Mouse (Mus musculus) 3T3-L1 (cell line): ENCODE measurements around the gene Vopp1.
A peak's percentile ranks its signal among the peaks of the same experiment; 100 is the strongest.

Experiments
- DNase-seq: peaks from one replicate; pipeline ENCODE4 v3.0.0-alpha.2; 2015; ENCODE audit warnings: low read depth, low spot score

The Vopp1 gene

DNA sequence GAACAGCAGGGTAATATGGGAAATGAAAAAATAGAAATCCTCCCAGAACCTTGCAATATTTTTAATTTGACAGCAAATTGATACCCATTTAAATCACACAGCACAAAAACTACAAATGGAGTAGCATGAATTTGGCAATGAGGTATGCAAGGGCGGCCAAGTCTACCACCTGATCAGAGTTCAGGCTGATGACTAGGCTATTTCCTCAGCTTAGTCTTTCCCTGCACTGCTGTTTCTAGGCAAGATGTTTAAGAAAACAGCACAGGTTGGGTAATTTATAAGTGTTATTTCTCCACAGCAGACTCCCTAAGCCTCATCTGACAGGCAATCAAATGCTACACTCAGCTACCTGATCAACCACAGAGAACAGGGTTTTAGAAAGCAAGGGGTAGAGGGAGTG, 40.7 kb downstream of the Vopp1 start:
- no peak for DNase-seq

DNA sequence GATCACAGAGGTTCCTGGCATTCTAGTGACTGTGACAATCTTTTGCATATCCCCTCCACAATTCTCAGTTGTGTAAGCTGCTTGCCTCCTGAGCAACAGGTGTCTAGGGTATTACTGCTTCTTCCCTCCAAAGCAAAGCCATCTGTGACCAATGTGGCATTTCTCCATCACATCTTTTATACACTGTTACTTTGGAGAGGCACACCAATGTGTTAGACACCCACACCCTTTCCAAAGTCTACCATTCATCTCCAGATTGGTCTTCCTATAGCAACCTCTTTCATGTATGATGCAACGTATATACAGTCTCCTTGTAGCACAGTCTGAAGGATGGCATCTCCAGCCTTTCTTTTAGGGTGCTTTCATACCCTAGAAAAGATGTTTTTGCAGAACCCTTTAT, 42.3 kb downstream of the Vopp1 start:
- no peak for DNase-seq

GRCm38 (mm10) chr6:57780359-57780758, 44.6 kb downstream of the Vopp1 start:
- DNase-seq: no peak

DNA sequence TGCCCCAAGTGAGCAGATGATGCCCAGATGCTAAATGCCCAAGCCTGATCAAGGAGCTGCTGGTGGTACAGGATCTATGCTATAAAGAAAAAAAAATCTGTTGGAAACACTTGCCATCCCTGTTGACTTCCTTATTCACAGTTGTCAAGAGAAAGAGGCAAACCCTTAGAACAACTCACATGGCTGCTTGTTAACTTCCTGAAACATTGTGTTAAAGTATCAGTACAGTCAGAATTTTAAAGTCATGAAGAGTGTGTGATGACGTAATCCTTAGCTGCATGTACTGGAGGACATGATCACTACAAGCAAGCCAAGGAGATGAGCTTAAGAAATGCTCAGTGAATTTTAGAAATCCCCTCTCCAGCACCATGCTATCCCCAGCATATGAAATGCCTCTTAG, 51.2 kb downstream of the Vopp1 start:
- no peak for DNase-seq

DNA sequence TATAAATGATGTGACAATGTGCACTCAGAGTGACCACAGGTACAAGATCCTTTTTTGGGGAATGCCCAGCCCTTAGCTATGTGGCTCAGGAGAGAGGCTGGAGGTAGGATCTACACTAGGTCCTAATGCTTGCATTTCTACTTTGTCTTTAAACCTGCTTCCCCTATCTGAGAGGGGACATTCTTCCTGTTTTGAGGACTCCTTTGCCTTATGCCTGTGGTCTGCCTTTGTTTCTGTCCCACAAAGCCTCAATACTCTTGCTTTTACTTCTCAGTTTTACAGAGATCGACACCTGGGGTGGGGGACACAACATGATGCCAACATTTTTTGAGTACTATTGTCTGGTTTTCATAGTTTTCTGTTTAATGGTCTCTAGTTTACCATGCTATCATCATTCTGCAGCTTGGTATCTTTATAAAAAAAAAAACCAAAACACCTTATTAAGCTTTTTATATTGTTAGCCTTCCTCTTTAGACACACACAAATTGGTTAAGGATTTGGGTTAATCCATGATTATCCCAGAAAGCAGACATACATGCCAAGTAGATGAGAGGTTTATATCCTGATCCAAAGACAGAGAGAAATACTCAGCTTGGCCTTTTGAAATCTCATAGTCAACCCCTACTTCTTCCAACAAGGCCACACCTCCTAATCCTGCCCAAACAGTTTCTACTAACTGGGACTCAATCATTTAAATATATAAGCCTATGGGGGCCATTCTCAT, 54.3 kb downstream of the Vopp1 start:
- no peak for DNase-seq

DNA sequence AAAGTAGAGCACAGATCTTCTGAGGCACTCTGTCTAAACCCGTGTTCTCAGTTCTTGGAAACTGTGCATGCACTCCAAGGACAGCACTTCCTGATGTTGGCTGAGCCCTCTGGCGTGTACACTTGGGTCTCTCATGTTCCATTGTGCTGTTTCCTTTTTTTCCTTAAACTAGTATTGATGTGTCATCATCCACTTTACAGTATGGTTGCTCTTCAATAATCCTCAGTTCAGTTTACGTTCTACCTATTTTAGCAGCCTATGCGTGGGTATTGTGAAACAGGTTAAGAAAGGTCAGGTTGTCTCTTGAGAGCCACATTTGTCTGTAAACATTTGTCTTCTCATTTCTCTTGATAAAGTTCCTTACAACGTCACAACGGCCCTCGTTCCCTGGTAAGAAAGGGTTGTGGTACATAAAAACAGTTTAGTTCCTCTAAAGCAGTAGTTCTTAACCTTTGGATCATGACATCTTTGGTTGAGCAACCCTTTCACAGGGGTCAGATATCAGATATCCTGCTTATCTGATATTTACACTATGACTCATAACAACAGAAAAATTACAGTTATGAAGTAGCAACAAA, 55.9 kb downstream of the Vopp1 start:
- no peak for DNase-seq

GRCm38 (mm10) chr6:57767112-57767868, 57.7 kb downstream of the Vopp1 start:
- DNase-seq: no peak

- DNase-seq: no peak
Measured at GRCm38 (mm10) chr6:57766287-57766686, 58.7 kb downstream of the Vopp1 start.

DNA sequence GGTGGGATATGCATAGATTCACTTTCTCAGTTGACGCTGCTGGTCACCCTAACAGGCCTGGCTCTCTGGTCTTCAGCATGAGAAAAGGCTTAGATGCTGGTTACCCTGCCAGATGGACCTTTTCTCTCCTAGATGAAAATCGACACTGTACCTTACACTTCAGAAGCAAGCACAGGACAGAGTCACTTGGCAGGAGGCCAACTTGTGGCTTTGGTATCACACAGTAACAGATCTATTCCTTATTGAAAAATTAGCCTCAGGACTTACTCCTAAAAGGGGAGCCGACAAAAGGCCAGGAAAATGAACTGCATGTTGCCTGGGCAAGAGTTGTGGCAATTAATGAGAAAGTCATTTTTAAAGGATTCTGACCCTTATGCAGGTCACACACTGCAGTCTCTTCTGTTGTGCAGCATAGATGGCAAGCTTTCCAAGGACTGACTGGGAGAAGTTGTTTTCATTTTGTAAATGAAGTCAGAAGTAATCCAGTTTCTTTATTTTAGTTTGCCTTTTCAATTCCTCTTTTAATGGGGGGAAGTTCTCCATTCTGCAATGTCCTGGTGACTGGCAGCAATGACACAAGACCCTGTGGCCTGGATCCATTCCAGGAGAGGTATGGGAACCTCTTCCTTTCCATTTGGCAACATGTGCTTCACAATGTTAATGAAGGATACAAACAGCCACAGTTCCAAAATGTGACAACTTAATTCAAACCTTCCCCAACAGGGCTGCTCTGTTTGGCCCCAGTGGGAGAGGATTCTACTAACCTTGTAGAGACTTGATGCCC, 59.7 kb downstream of the Vopp1 start:
- DNase-seq: no peak

DNA sequence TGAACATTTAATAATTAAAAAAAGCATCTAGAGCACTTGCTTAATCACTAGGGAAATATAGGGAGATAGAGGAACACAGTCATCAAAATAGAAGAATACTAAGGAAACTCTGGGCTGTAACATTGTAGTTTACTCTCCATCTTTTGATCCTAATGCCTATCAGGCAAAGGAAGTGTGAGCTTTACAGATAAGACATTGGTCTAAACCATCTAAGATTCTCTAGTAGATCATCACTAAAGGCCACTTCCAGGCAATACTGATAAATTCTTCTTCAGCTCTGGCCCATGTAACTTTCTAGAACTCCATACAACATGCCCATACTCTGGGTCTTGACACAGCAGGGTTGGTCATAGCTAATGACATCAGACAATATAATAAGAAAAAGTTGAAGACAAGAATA, 61.9 kb downstream of the Vopp1 start:
- no peak for DNase-seq

- no peak for DNase-seq
Measured at GRCm38 (mm10) chr6:57753962-57754759, 70.8 kb downstream of the Vopp1 start.

DNA sequence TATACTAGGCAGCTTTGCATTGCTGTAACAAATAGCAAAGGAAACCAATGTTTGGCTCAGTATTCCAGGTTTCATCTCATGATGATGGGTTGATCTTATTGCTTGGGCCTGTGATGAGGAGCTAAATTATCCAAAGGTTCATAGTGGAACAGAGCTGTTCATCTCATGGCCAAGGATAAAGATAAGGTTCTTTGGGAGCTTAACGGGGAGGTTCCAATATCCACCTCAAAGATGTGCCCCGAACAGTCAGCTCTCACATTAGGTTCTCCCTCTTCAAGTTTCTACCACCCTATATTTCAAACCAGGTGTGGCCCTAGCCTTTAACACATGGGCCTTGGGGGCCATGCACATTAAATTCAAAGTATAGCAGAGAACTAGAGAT, 79.2 kb downstream of the Vopp1 start:
- no peak for DNase-seq

DNA sequence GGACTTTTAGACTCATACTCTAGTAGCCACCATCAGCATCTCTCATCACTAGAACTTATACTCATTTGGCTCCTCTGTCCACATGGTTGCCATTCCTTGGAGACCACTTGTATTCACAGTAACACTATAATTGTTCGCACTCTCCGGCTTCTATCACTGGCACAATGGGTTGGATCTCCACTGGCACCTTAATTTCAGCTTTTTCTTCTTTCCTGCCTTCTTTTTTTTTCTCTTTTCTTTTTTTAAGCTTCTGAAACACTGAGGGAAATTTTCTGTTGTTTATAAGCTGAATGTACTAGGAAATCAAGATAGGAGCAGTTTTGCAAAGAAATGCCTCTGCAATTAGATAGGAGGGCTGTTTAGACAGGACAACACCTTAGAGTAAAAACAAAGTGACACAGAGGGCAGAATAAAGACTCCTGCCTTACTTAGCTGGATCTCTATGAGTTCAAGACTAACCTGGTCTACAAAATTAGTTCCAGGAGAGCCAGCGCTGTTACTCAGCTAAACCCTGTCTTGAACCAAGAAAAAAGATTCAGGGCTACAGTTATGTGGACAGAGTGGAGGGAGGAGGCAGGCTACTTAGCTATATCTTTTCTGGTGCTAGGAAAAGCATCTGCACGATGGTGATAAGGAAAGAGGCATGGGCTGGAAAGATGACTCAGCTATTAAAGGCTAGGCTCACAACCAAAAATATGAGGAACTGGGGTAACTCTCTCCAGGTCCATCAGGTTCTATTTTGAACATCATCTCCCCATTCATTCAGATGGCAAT, 79.8 kb downstream of the Vopp1 start:
- DNase-seq: no peak

DNA sequence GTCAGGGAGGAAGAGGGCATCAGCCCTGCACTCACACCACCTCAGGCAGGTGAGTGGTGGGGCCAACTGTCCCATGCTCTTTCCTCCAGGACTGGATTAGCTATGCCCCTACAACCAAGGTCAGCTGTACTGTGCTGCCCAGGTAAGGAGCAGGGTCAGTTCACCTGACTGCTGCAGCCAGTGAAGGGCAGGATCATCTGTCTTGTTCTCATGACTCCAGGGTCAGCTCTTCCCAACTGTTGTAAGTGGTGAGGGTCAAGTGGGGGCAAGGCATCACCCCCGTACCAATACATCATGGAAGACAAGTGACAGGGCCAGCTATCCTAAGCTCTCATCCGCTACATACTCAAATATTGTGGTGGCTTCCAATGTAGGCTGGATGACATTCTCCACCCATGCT, 80.8 kb downstream of the Vopp1 start:
- DNase-seq: no peak

DNA sequence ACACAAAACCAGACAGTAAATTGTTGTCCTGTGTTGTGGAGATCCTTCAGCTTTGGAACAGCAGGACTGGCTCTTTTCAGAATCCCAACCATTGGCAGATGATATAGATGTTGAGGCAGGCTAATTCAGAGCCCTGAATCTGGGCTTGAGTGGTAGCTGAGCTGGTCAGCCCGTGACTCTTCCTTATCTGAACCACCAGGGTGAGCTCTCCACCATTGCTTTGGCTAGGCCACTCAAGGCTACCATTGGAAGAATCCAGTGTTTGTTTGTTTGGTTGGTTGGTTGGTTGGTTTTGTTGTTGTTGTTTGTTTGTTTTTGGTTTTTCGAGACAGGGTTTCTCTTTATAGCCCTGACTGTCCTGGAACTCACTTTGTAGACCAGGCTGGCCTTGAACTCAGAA, 81.6 kb downstream of the Vopp1 start:
- peak; percentile 62 for DNase-seq

DNA sequence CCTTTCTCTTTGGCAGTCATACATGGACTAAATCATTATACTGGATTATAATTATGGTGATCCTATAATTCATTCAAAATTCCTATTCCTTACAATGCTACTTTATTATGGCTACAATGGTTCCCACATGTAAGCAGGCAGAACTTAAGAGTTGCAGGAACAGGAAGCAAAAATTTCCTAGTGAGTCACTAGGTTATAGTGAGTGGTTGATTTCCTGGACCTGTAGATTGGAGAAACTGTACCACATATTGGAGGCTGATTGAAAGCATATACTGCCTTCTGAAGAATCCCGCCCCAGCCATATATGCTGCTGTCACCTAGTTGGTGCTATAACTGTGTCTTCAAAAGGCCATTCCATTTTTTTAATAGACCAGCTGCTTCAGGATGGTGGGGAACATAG, 82.2 kb downstream of the Vopp1 start:
- no peak for DNase-seq

DNA sequence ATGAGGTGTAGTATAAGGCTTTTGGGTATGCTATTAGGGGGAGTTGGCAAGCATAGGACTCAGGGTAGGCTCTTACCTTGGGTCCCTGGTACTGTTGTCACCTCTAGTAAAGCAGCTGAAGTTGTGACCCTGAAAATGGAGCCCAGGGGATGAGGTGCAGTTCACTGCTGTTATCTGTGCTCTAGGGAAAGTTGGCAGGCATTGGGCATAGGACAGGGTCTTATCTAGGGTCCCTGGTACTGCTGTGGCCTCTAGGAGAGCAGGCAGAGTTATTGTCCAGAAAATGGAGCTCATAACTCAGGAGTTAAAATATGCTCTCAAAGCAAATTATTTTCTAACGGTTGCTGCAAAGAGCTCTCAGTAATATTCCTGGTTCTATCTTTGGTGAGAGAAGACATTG, 103.6 kb downstream of the Vopp1 start:
- DNase-seq: no peak

DNA sequence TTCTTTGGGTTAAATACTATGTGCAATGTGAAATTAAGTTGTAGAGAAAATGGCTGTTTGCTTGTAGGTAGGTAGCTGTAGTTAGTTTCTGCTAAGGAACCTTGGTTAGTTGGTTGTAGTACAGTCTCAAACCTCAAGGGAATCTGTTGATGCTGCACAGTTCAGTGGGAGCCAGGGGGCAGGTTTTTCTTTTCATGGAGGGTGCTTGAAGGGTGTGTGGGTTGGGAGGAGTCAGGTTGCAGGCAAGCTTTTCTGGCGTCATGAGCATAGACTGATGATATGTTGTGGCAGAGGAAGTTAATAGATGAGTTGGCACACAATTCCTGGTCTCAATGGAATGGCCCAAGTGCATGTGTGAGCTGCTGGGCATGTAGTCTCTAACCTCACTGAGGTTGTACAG, 113.2 kb downstream of the Vopp1 start:
- peak; percentile 60 for DNase-seq

- DNase-seq: peak; percentile 52
Measured at GRCm38 (mm10) chr6:57706721-57707120, 118.2 kb downstream of the Vopp1 start.

- peak; percentile 71 for DNase-seq
Measured at GRCm38 (mm10) chr6:57703703-57704102, 121.3 kb downstream of the Vopp1 start.
